Mouse (Mus musculus): ENCODE measurements around the gene Hexb. TPM values are rescaled to one million over a fixed set of nuclear protein-coding genes. Genes with fewer than 3 reads are reported as not detected.
"Not testable (repeated sequence)": the region's sequence is repeated elsewhere in the genome, so short reads cannot be mapped to it uniquely, and the experiment has no call there.

The Hexb gene
- polyA plus RNA-seq, 1 experiment = 294 TPM

DNA sequence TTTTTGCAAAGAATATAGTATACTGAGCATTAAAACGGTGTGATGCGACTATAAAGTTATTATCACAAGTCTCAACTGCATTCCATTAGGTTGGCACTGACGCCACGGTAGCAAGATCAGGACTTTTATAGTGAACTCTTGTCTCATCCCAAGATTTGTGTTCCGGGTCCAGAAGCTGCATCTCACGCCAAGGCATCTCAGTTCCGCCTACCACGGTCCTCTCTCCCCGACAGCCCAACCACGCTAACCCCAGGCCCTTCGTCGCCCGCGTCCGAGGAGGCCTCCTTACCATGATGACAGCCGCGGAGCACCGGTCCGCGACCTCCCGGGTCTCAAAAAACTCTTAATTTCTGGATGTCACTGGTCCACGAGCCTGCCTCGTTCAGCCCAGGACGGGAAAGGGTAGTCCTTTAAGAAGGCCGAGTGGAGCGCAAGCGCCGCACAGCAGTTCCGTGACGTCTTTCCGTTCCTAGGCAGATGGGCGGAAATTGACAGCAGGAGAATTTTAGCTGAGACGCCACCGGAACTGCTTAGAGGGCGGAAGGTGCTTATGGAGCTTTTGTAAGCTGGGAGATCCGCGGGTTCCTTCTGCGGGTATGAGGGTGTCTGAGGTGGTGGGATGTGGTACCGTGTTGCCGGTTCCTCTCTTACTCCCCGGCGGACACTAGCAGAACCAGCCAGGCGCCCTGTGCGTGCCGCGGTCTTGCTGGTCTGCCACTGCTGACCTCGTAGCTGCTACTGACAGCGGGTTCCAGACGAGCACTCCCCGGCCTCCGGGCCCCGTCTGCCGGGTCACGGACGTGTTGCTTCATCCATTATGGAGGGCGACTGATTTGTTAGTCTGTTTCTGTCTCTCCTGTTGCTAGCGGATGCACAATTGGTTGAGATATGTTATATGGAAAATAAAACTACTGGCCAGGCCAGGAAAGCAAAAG is 60.4 kb downstream of the Hexb start, which contains the start of the genes Gfm2 and Nsa2:
Gfm2 (plus strand) TSS at position 472 of the 935 bp plus-strand sequence.
Nsa2 (minus strand) TSS at position 472 of the 935 bp plus-strand sequence.
- TF ChIP-seq CTCF (IDR thresholded peaks at IDR 0.05; ENCODE audit: extremely low read depth, insufficient read length, insufficient replicate concordance, low read depth, low read length) = no peak
- TF ChIP-seq POLR2A (IDR thresholded peaks at IDR 0.05; ENCODE audit: low read depth, low read length) = peak; percentile 69
- Histone ChIP-seq H3K4me1 (ENCODE audit: control insufficient read depth, insufficient read depth, insufficient read length, low read length) (peaks cover 2% of the 10 kb centered on the region), H3K36me3 (ENCODE audit: control insufficient read depth, insufficient read depth, low read length) (peaks cover 20% of the 10 kb centered on the region)

DNA sequence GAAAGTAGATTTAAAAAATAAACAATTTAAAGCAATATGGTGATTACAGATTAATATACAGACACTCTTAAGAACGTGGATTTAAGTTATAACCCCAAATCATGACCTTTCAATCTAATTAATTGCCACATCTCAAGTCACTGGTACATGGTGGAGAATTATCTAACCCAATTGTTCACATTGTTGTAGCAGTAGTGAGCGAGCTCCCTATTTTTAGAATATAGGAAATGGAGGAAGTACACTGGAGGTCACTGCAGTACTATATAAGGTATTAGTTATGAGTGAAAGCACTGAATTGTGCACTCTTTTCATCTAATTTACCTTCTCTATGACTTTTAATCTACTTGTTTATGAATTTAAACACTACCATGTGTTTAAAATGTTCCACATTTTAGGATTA is 67.7 kb downstream of the Hexb start:
- no CpG with 5 or more reads among the region's 2 CpGs for WGBS
- not testable (repeated sequence) for H3K27me3 ChIP-seq (ENCODE audit: control insufficient read depth, insufficient read depth, low read length); H3K4me3 ChIP-seq (ENCODE audit: low read depth, low read length); H3K27ac ChIP-seq (ENCODE audit: insufficient read depth, low read depth, low read length); H3K4me1 ChIP-seq (ENCODE audit: control insufficient read depth, insufficient read depth, insufficient read length, low read length)
- peaks cover 19% of the 10 kb centered on the region for H3K36me3 ChIP-seq (ENCODE audit: control insufficient read depth, insufficient read depth, low read length)

More for the DNA sequence above, 60.4 kb downstream of the Hexb start, which contains the start of the genes Gfm2 and Nsa2:
- Histone ChIP-seq H3K4me3 (ENCODE audit: low read depth, low read length) (peak within 1 kb of the TSS; percentile 92), H3K27ac (ENCODE audit: insufficient read depth, low read depth, low read length) (peak within 1 kb of the TSS; percentile 79), H3K27me3 (ENCODE audit: control insufficient read depth, insufficient read depth, low read length) (no peaks in the 10 kb centered on the region)
- under 1% methylated on average over 57 of the region's 57 CpGs for WGBS

GRCm38 (mm10) chr13:97129654-97130053 is 68.5 kb downstream of the Hexb start:
- 79% methylated on average over 4 of the region's 4 CpGs for WGBS
- H3K27ac ChIP-seq (ENCODE audit: insufficient read depth, low read depth, low read length); H3K27me3 ChIP-seq (ENCODE audit: control insufficient read depth, insufficient read depth, low read length); H3K4me1 ChIP-seq (ENCODE audit: control insufficient read depth, insufficient read depth, insufficient read length, low read length); H3K4me3 ChIP-seq (ENCODE audit: low read depth, low read length): not testable (repeated sequence)
- H3K36me3 ChIP-seq (ENCODE audit: control insufficient read depth, insufficient read depth, low read length) = peaks cover 16% of the 10 kb centered on the region

Other genes with a start within 250 kb of the Hexb start
- gene 1700029F12Rik, start 164.0 kb downstream of the Hexb start, polyA plus RNA-seq (2012; rRNA removed) = 0.23 and 0.33 TPM in 2 replicates
- gene Fam169a, start 131.1 kb downstream of the Hexb start, polyA plus RNA-seq (2012; rRNA removed) = not detected in 2 replicates
- 1.5 and 1.7 TPM in 2 replicates for gene Gm6169, start 99.1 kb downstream of the Hexb start, polyA plus RNA-seq (2012; rRNA removed)
- gene Gfm2, start 60.4 kb downstream of the Hexb start, polyA plus RNA-seq (2012; rRNA removed) = 9.0 and 14.7 TPM in 2 replicates
- 5.8 and 8.7 TPM in 2 replicates for gene Nsa2, start 60.4 kb downstream of the Hexb start, polyA plus RNA-seq (2012; rRNA removed)
- 3.4 and 4.6 TPM in 2 replicates for gene Enc1, start 42.7 kb upstream of the Hexb start, polyA plus RNA-seq (2012; rRNA removed)

Measured in small intestine, adult 2 months (tissue).